9 mouse cellular contexts compared by ENCODE assay signal in genomic region chr3:137623581-137624362, GRCm38 (mm10). TPM values are rescaled to one million over a fixed set of nuclear protein-coding genes. Genes with fewer than 3 reads are reported as not detected.
A peak's percentile ranks its signal among the peaks of the same experiment; 100 is the strongest.
DNase-seq lines count a peak whose midpoint lies in the region; ATAC-seq and TF ChIP-seq lines count a peak whose summit lies in the region.
"Had no signal": no experiment of that assay in that cellular context is flagged by ENCODE, and none has a peak within 500 bp of the region (broad histone marks: within the 10 kb centered on the region; RNA-seq: fewer than 3 reads in every experiment).

No protein-coding gene starts in this region.

- WGBS in embryonic facial prominence, embryonic 14.5 days, result under 1% methylated on average over 32 of the region's 47 CpGs
- WGBS in heart, embryonic 13.5 days, result 1% methylated on average over 47 of the region's 47 CpGs
- WGBS in kidney, embryonic 16.5 days, result under 1% methylated on average over 44 of the region's 47 CpGs

- TF ChIP-seq CTCF in ES-Bruce4 (IDR thresholded peaks at IDR 0.05; ENCODE audit: low read depth, low read length), result no peak

- no peaks in the 10 kb centered on the region; the same call in none of the 2 replicates for H3K27me3 ChIP-seq in ES-Bruce4 (ENCODE audit: control insufficient read depth, insufficient read depth, low read length, poor library complexity, severe bottlenecking)
- H3K27me3 ChIP-seq in embryonic facial prominence, embryonic 14.5 days (replicated peaks; ENCODE audit: control insufficient read depth, insufficient read depth, low read length), result no peaks in the 10 kb centered on the region
- 0 out of 2 replicates have a peak, but pooled peaks cover 3% of the 10 kb centered on the region for H3K27me3 ChIP-seq in heart, embryonic 13.5 days (replicated peaks)
- no peaks in the 10 kb centered on the region for H3K27me3 ChIP-seq in kidney, embryonic 16.5 days (ENCODE audit: insufficient read depth, low read length)

- peak overlapping the region; percentile 60 for H3K4me3 ChIP-seq in ES-Bruce4 (ENCODE audit: low read depth, low read length)
- peak overlapping the region; percentile 62 for H3K4me3 ChIP-seq in embryonic facial prominence, embryonic 14.5 days (ENCODE audit: low read depth, low read length)
- H3K4me3 ChIP-seq in heart, embryonic 13.5 days, result peak overlapping the region; percentile 73
- H3K4me3 ChIP-seq in kidney, embryonic 16.5 days (ENCODE audit: low read length), result peak overlapping the region; percentile 72

- H3K9ac ChIP-seq in ES-Bruce4 (ENCODE audit: low read depth, poor library complexity, severe bottlenecking), result peak overlapping the region; percentile 51
- peak overlapping the region; percentile 73 for H3K9ac ChIP-seq in embryonic facial prominence, embryonic 14.5 days (ENCODE audit: low read depth, low read length)
- peak overlapping the region; percentile 80 for H3K9ac ChIP-seq in heart, embryonic 13.5 days
- H3K9ac ChIP-seq in kidney, embryonic 16.5 days (replicated peaks; ENCODE audit: low read length), result peak overlapping the region; percentile 72

- H3K9me3 ChIP-seq in ES-Bruce4 (replicated peaks; ENCODE audit: control insufficient read depth, insufficient read depth, low read length, poor library complexity, severe bottlenecking), result peaks cover 3% of the 10 kb centered on the region
- H3K9me3 ChIP-seq in embryonic facial prominence, embryonic 14.5 days (ENCODE audit: control insufficient read depth, low read length), result peaks cover 6% of the 10 kb centered on the region; the same call in 1 of the 2 replicates
- 0 out of 2 replicates have a peak, but pooled peaks cover 3% of the 10 kb centered on the region for H3K9me3 ChIP-seq in heart, embryonic 13.5 days
- no peaks in the 10 kb centered on the region for H3K9me3 ChIP-seq in kidney, embryonic 16.5 days (ENCODE audit: low read length)

- H3K4me2 ChIP-seq in embryonic facial prominence, embryonic 14.5 days (ENCODE audit: low read depth, low read length), result peak overlapping the region; percentile 90
- H3K4me2 ChIP-seq in heart, embryonic 13.5 days, result peak overlapping the region; percentile 98
- H3K4me2 ChIP-seq in kidney, embryonic 16.5 days (replicated peaks; ENCODE audit: low read depth, low read length), result peak overlapping the region; percentile 93

- no peak overlapping the region for H3K27ac ChIP-seq in ES-Bruce4 (ENCODE audit: insufficient read depth, low read length)
- H3K27ac ChIP-seq in embryonic facial prominence, embryonic 14.5 days (replicated peaks; ENCODE audit: low read depth, low read length), result peak overlapping the region; percentile 59
- no peak overlapping the region for H3K27ac ChIP-seq in heart, embryonic 13.5 days (replicated peaks)
- 0 out of 2 replicates have a peak overlapping the region, but pooled peaks have one; percentile 18 for H3K27ac ChIP-seq in kidney, embryonic 16.5 days (ENCODE audit: low read length)

- 0 out of 2 replicates have a peak, but pooled peaks cover 10% of the 10 kb centered on the region for H3K36me3 ChIP-seq in ES-Bruce4 (ENCODE audit: control insufficient read depth, insufficient read depth, low read length, poor library complexity, severe bottlenecking)
- H3K36me3 ChIP-seq in embryonic facial prominence, embryonic 14.5 days (ENCODE audit: control insufficient read depth, insufficient read depth, low read length), result peaks cover 17% of the 10 kb centered on the region; the same call in 1 of the 2 replicates
- no peaks in the 10 kb centered on the region for H3K36me3 ChIP-seq in heart, embryonic 13.5 days
- H3K36me3 ChIP-seq in kidney, embryonic 16.5 days (ENCODE audit: insufficient read depth, low read length), result no peaks in the 10 kb centered on the region

- peak; percentile 97 for ATAC-seq in embryonic facial prominence, embryonic 14.5 days (ENCODE audit: low read depth)
- ATAC-seq in heart, embryonic 13.5 days (ENCODE audit: extremely low read depth, insufficient number of reproducible peaks, low FRiP score, low TSS enrichment), result peak; percentile 75
- ATAC-seq in kidney, embryonic 16.5 days (ENCODE audit: low FRiP score, low TSS enrichment), result peak; percentile 99

- H3K4me1 ChIP-seq in ES-Bruce4 (ENCODE audit: control insufficient read depth, insufficient read depth, low read length), result no peaks in the 10 kb centered on the region
- peaks cover 15% of the 10 kb centered on the region for H3K4me1 ChIP-seq in embryonic facial prominence, embryonic 14.5 days (ENCODE audit: control insufficient read depth, insufficient read depth, low read length)
- H3K4me1 ChIP-seq in heart, embryonic 13.5 days, result peaks cover 25% of the 10 kb centered on the region
- H3K4me1 ChIP-seq in kidney, embryonic 16.5 days (ENCODE audit: insufficient read depth, low read length), result peaks cover 19% of the 10 kb centered on the region; the same call in 1 of the 2 replicates

- peak; percentile 32 for TF ChIP-seq POLR2A in ES-Bruce4 (IDR thresholded peaks at IDR 0.05; ENCODE audit: insufficient read depth, low read length)

- DNase-seq in adrenal gland, adult 2 months, result peak; percentile 73
- DNase-seq in embryonic facial prominence, embryonic 14.5 days (ENCODE audit: low spot score), result peak; percentile 80
- DNase-seq in lung, postnatal 10 days, result peak; percentile 61
- peak; percentile 72 for DNase-seq in ovary, postnatal 14 days (ENCODE audit: low spot score)
- no peak for DNase-seq in natural killer cell, adult 2 months (ENCODE audit: low spot score in 2 of 2)

- TF ChIP-seq EP300 in ES-Bruce4 (IDR thresholded peaks at IDR 0.05; ENCODE audit: insufficient read depth, low read depth, low read length), result no peak

RNA-seq across cellular contexts. Expression of gene Ddit4l, which starts 2.4 kb away (rescaled TPM):
- 11.4 and 13.9 TPM in 2 replicates for polyA plus RNA-seq in ES-Bruce4 (2011; ENCODE audit: insufficient read depth, insufficient read length, low read depth, missing spikeins)
- total RNA-seq in adrenal gland, adult 2 months (2021), result 1 to 10 TPM in 1 of 2 experiments, under 1 TPM in 1; 0.37 to 1.3 TPM
- 0.20 and 0.27 TPM in 2 replicates for polyA plus RNA-seq in adrenal gland, adult 2 months (2012; rRNA removed)
- 31.3 and 32.4 TPM in 2 replicates for polyA plus RNA-seq in embryonic facial prominence, embryonic 14.5 days (2014; fragmentation: Nextera tagmentation; extraction: Ambion mirVana)
- polyA plus RNA-seq in heart, embryonic 13.5 days (2015; fragmentation: Nextera tagmentation; extraction: Ambion mirVana), result 6.3 and 6.5 TPM in 2 replicates
- polyA plus RNA-seq in kidney, embryonic 16.5 days (2015; fragmentation: Nextera tagmentation; extraction: Ambion mirVana), result 15.3 and 17.1 TPM in 2 replicates

RNA-seq across cellular contexts. Expression of gene Gm21962, which starts 47.6 kb away (rescaled TPM):
- polyA plus RNA-seq in ES-Bruce4 (2011; ENCODE audit: insufficient read depth, insufficient read length, low read depth, missing spikeins), result not detected in 2 replicates
- total RNA-seq in adrenal gland, adult 2 months (2021), result not detected
- not detected in 2 replicates for polyA plus RNA-seq in adrenal gland, adult 2 months (2012; rRNA removed)
- not detected in 2 replicates for polyA plus RNA-seq in embryonic facial prominence, embryonic 14.5 days (2014; fragmentation: Nextera tagmentation; extraction: Ambion mirVana)
- not detected in 2 replicates for polyA plus RNA-seq in heart, embryonic 13.5 days (2015; fragmentation: Nextera tagmentation; extraction: Ambion mirVana)
- polyA plus RNA-seq in kidney, embryonic 16.5 days (2015; fragmentation: Nextera tagmentation; extraction: Ambion mirVana), result not detected in 2 replicates
- total RNA-seq: gastrocnemius, adult 8-10 months had no signal

Comparison
In these comparisons a context has a peak if more than half of its experiments do, and no peak if none do; other contexts are left out.
1. H3K27ac ChIP-seq: peak in embryonic facial prominence, embryonic 14.5 days (single experiment) and kidney, embryonic 16.5 days (single experiment); none in ES-Bruce4 (single experiment) and heart, embryonic 13.5 days (single experiment).
2. DNase-seq: peak in adrenal gland, adult 2 months (single experiment), embryonic facial prominence, embryonic 14.5 days (single experiment), lung, postnatal 10 days (single experiment) and ovary, postnatal 14 days (single experiment); none in natural killer cell, adult 2 months (0 of 2).
3. Peak in every context shown above with its lines, with median percentiles within 50 percentile points of each other: H3K4me3 ChIP-seq, H3K9ac ChIP-seq, ATAC-seq and H3K4me2 ChIP-seq.